Comparison of ENCODE assay signal across 8 mouse cellular contexts in genomic region chr1:189887518-189887917, GRCm38 (mm10). TPM values are rescaled to one million over a fixed set of nuclear protein-coding genes. Genes with fewer than 3 reads are reported as not detected.
DNase-seq lines count a peak whose midpoint lies in the region; ATAC-seq and TF ChIP-seq lines count a peak whose summit lies in the region.

No protein-coding gene starts in this region.

- peak; percentile 45; the same call in 1 of the 2 replicates for ATAC-seq in liver, embryonic 16.5 days (ENCODE audit: low read depth)
- ATAC-seq in neural tube, embryonic 13.5 days (ENCODE audit: low read depth): peak; percentile 78; the same call in 1 of the 2 replicates

- no peaks in the 10 kb centered on the region for H3K9me3 ChIP-seq in heart, embryonic 10.5 days
- H3K9me3 ChIP-seq in liver, embryonic 16.5 days (replicated peaks; ENCODE audit: control insufficient read depth, low read length): no peaks in the 10 kb centered on the region
- no peaks in the 10 kb centered on the region for H3K9me3 ChIP-seq in neural tube, embryonic 13.5 days

- WGBS in heart, embryonic 10.5 days: 35% methylated on average over 7 of the region's 7 CpGs
- 23% methylated on average over 7 of the region's 7 CpGs for WGBS in liver, embryonic 16.5 days (ENCODE audit: insufficient replicate concordance)
- 36% methylated on average over 7 of the region's 7 CpGs for WGBS in neural tube, embryonic 13.5 days

- no peaks in the 10 kb centered on the region for H3K79me3 ChIP-seq in C2C12 (ENCODE audit: low read depth)

- H3K79me2 ChIP-seq in C2C12 (ENCODE audit: control insufficient read depth, insufficient read depth): no peaks in the 10 kb centered on the region

- TF ChIP-seq CTCF in C2C12 (IDR thresholded peaks at IDR 0.05; ENCODE audit: control insufficient read depth, insufficient read depth, insufficient read length): peak; percentile 87

- H3K9ac ChIP-seq in liver, embryonic 16.5 days (ENCODE audit: low read depth, low read length): no peak overlapping the region
- H3K9ac ChIP-seq in neural tube, embryonic 13.5 days: no peak overlapping the region

- H3K4me1 ChIP-seq in heart, embryonic 10.5 days: peaks cover 50% of the 10 kb centered on the region
- H3K4me1 ChIP-seq in liver, embryonic 16.5 days (ENCODE audit: control insufficient read depth, low read depth, low read length): peaks cover 6% of the 10 kb centered on the region; the same call in 1 of the 2 replicates
- peaks cover 5% of the 10 kb centered on the region; the same call in 1 of the 2 replicates for H3K4me1 ChIP-seq in neural tube, embryonic 13.5 days (replicated peaks)

- H3K36me3 ChIP-seq in C2C12 (ENCODE audit: control insufficient read depth, insufficient read depth): peaks cover 24% of the 10 kb centered on the region
- H3K36me3 ChIP-seq in heart, embryonic 10.5 days: peaks cover 45% of the 10 kb centered on the region
- H3K36me3 ChIP-seq in liver, embryonic 16.5 days (ENCODE audit: control insufficient read depth, insufficient read depth): no peaks in the 10 kb centered on the region
- H3K36me3 ChIP-seq in neural tube, embryonic 13.5 days: 0 out of 2 replicates have a peak, but pooled peaks cover 1% of the 10 kb centered on the region

- no peak overlapping the region for H3ac ChIP-seq in C2C12 (ENCODE audit: control insufficient read depth, insufficient read length, low read depth)

- H3K4me3 ChIP-seq in C2C12 (ENCODE audit: insufficient read depth, poor library complexity, severe bottlenecking): no peak overlapping the region
- H3K4me3 ChIP-seq in heart, embryonic 10.5 days: no peak overlapping the region
- no peak overlapping the region for H3K4me3 ChIP-seq in liver, embryonic 16.5 days (ENCODE audit: low read depth, low read length)
- H3K4me3 ChIP-seq in neural tube, embryonic 13.5 days: no peak overlapping the region

- H3K27me3 ChIP-seq in C2C12 (ENCODE audit: control insufficient read depth, insufficient read depth, insufficient read length): no peaks in the 10 kb centered on the region
- no peaks in the 10 kb centered on the region for H3K27me3 ChIP-seq in heart, embryonic 10.5 days (ENCODE audit: insufficient read depth, poor library complexity, severe bottlenecking)
- no peaks in the 10 kb centered on the region for H3K27me3 ChIP-seq in liver, embryonic 16.5 days (ENCODE audit: control insufficient read depth, insufficient read depth, low read depth, low read length)
- no peaks in the 10 kb centered on the region for H3K27me3 ChIP-seq in neural tube, embryonic 13.5 days

- peak overlapping the region; percentile 67 for H3K27ac ChIP-seq in heart, embryonic 10.5 days
- H3K27ac ChIP-seq in liver, embryonic 16.5 days (ENCODE audit: low read length): no peak overlapping the region
- no peak overlapping the region for H3K27ac ChIP-seq in neural tube, embryonic 13.5 days (replicated peaks)

- DNase-seq in adrenal gland, adult 18-20 months (ENCODE audit: low spot score in 2 of 2): peak; percentile 53 to 61
- peak; percentile 79 for DNase-seq in embryo, embryonic 11 days
- DNase-seq in heart, embryonic 10.5 days (ENCODE audit: low spot score): peak; percentile 85
- DNase-seq in kidney, adult 8-10 months: peak; percentile 55 to 72
- DNase-seq in thymus, postnatal 25 days: peak; percentile 61

- H3K4me2 ChIP-seq in liver, embryonic 16.5 days (ENCODE audit: low read depth, low read length): no peak overlapping the region
- H3K4me2 ChIP-seq in neural tube, embryonic 13.5 days: no peak overlapping the region

TF ChIP-seq in C2C12, 6 proteins besides CTCF, POLR2A, EP300 and RAD21:
- no peak for TF ChIP-seq MAX (IDR thresholded peaks at IDR 0.05)
- TF ChIP-seq MYOG (IDR thresholded peaks at IDR 0.05; ENCODE audit: control insufficient read depth, extremely low read depth, insufficient read length): no peak
- no peak for TF ChIP-seq CEBPB (IDR thresholded peaks at IDR 0.05; ENCODE audit: low read depth)
- TF ChIP-seq USF1 (IDR thresholded peaks at IDR 0.05; ENCODE audit: low read depth): no peak
- no peak for TF ChIP-seq MYOD1 (IDR thresholded peaks at IDR 0.05; ENCODE audit: control insufficient read depth, insufficient read length, low read depth)
- no peak for TF ChIP-seq FOSL1 (IDR thresholded peaks at IDR 0.05; ENCODE audit: insufficient read depth, low read length, poor library complexity, severe bottlenecking)

RNA-seq across cellular contexts. Expression of gene Smyd2, which starts 34.6 kb away (rescaled TPM):
- 91.0 TPM for polyA plus RNA-seq in C2C12 (2012; fragmentation: generic; extraction: Trizol)
- total RNA-seq in adrenal gland, adult 18-20 months (2021): 10 to 100 TPM; 64.6 to 80.0 TPM
- polyA plus RNA-seq in heart, embryonic 10.5 days (2016; fragmentation: Nextera tagmentation; extraction: Ambion mirVana): 129 and 183 TPM in 2 replicates
- polyA plus RNA-seq in liver, embryonic 16.5 days (2015; fragmentation: Nextera tagmentation; extraction: Ambion mirVana): 19.4 and 21.1 TPM in 2 replicates
- 58.6 and 73.1 TPM in 2 replicates for polyA plus RNA-seq in neural tube, embryonic 13.5 days (2015; fragmentation: Nextera tagmentation; extraction: Ambion mirVana)
